Mouse (Mus musculus): Measurements from ENCODE around the gene Ggact.

GRCm38 (mm10) chr14:122788199-122788598 lies 125.4 kb downstream of the Ggact start:
- no peak for TF ChIP-seq CTCF (IDR thresholded peaks at IDR 0.05; ENCODE audit: borderline replicate concordance, insufficient read depth, low read depth, low read length)
- TF ChIP-seq POLR2A (IDR thresholded peaks at IDR 0.05; ENCODE audit: borderline replicate concordance, insufficient read depth, low read length) = no peak

All from cerebellum, adult 2 months (tissue).